Mouse (Mus musculus) neutrophil, adult 59 days (primary cell): ENCODE data around the gene Mvp. TPM values are rescaled to one million over a fixed set of nuclear protein-coding genes. Genes with fewer than 3 reads are reported as not detected.

Experiments
- total RNA-seq, 2 experiments: library from RNA; stranded (reverse); gene quantifications; 1 replicate in 1 of 2; 2 replicates in 1 of 2; pipeline ENCODE4 v1.2.4; 2023

Gene Mvp
- 10 to 100 TPM; 40.7 to 54.2 TPM for total RNA-seq

GRCm38 (mm10) chr7:127014320-127014719 is at the start of gene Mvp:
Gene Mvp (minus strand): TSS chr7:127014621.

GRCm38 (mm10) chr7:127041851-127042672 is 27.6 kb upstream of the Mvp start, which contains the start of gene Kif22:
Gene Kif22 (minus strand): TSS chr7:127042471.

DNA sequence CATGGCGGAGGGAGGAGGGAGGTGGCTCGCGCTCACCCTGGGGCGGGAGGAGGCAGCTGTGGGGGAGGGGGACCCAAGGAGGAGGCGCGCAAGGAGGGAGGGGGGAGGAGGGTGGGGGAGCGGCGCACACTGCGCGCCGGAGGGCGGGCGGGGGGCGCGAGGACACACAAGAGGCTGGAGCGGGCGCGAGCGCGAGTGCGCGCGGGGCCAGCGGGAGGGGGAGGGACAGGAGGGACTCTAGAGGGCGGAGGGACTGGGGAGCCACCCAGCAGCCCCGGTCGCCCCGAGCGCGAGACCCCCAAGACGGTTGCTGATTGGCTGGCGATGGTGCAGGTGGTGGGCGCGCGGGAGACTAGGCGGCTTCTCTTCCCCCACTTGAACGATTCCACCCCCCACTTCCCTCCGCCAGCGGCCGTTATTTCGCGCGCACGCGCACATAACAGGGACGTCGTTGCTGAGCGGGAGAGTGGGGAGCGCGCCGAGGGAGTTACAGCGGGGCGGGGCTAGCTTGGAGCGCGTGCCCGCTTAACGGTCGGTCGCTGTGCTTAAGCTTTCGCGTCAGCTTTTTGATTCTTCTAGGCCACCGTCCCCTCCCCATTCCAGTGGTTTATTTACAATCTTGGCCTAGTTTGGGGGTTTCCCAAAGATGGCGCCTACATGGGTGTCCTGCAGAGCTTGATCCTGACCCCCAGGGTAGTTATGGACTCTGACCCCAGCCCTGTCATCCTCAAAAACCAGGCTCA is 12.7 kb upstream of the Mvp start, which contains the start of gene Maz:
Gene Maz, minus strand, starts transcription at position 54 of the 743 bp plus-strand sequence.

GRCm38 (mm10) chr7:127020901-127021562 is 6.6 kb upstream of the Mvp start, which contains the start of the genes Gm42742 and Prrt2:
Gene Gm42742 (minus strand): TSS chr7:127021097.
Gene Prrt2 (minus strand): TSS chr7:127021211.

GRCm38 (mm10) chr7:127016971-127017949 is 2.8 kb upstream of the Mvp start, which contains the start of gene Pagr1a:
Gene Pagr1a (minus strand): TSS chr7:127017352.

GRCm38 (mm10) chr7:127016481-127016485 is 1.9 kb upstream of the Mvp start, which contains the start of gene Pagr1b:
Gene Pagr1b (minus strand): TSS chr7:127016484.

DNA sequence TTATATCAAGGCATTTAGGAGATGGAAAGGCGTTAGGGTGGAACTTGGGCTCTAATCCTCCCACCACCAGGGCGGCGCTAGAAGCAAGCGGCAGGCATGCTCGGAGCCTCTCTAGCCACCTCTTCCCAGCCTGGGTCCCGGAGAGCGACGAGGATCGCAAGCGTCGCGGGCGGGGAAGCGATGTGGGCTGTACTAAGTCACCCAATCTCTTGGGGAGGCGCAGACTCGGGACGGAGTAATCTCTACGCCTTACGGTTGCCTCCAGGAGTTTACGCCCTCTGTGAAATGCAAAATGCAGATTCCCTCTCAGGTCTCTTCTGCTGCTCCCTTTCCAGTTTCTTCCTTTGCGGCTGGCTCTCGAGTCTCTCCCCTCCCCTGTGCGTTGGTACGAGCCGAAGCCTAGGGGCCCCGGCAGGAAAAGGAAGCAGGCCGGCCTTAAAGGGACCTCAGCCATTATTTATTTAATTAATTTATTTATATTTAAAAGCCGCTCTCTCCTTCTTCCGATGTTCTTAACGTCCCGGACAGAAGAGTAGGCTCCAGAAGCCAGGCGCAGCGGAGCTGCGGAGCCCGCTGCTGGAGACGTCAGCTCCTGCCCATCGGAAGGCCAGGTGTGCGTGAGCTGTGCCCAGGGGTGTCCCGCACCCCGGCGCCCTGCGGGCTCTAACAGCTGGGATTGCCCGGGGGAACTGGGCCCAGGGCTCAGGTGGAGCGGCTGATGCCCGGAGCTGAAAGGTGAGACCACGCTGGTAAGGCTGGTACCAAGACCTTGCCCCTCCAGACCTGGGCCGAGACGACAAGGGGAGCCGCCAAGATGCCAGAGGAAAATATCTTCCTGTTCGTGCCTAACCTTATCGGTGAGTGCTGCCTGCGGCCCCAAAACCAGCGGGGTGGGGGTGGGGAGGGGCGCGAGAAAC is 38.2 kb downstream of the Mvp start, which contains the start of gene Cdiptos:
Gene Cdiptos, minus strand, starts transcription at position 149 of the 917 bp plus-strand sequence.

DNA sequence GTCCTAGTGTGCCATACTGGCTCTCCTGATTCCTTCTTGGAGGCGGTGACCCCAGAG is 38.7 kb downstream of the Mvp start, which contains the start of gene Cdipt:
Gene Cdipt, plus strand, starts transcription at position 22 of the 57 bp plus-strand sequence.

GRCm38 (mm10) chr7:126949793-126950646 is 64.4 kb downstream of the Mvp start, which contains the start of gene Sez6l2:
Gene Sez6l2 (plus strand): TSS chr7:126950563.

GRCm38 (mm10) chr7:126949403-126949792 is 65.0 kb downstream of the Mvp start, which contains the start of gene Asphd1:
Gene Asphd1 (minus strand): TSS chr7:126949582.

Other genes starting within 250 kb of the Mvp start
- 10 to 100 TPM; 27.6 to 27.7 TPM for gene Gdpd3, start 248.3 kb downstream of the Mvp start, total RNA-seq
- 100 to 1,000 TPM; 259 to 299 TPM for gene Ypel3, start 237.7 kb downstream of the Mvp start, total RNA-seq
- gene Tbx6, start 233.1 kb downstream of the Mvp start, total RNA-seq, result 1 to 10 TPM; 6.4 to 6.9 TPM
- gene Ppp4c, start 222.1 kb downstream of the Mvp start, total RNA-seq, result 100 to 1,000 TPM; 230 to 231 TPM
- gene Fam57b, start 217.0 kb downstream of the Mvp start, total RNA-seq, result not detected
- gene 4930451I11Rik, start 183.0 kb downstream of the Mvp start, total RNA-seq, result not detected
- gene Doc2a, start 167.2 kb downstream of the Mvp start, total RNA-seq, result not detected
- 10 to 100 TPM; 35.2 to 41.1 TPM for gene Hirip3, start 152.6 kb downstream of the Mvp start, total RNA-seq
- 10 to 100 TPM; 47.1 to 51.6 TPM for gene Ino80e, start 152.2 kb downstream of the Mvp start, total RNA-seq
- 10 to 100 TPM; 60.5 to 65.1 TPM for gene Taok2, start 129.9 kb downstream of the Mvp start, total RNA-seq
- gene Tmem219, start 91.7 kb downstream of the Mvp start, total RNA-seq, result 10 to 100 TPM; 43.6 to 45.3 TPM
- 10 to 100 TPM; 19.0 to 20.9 TPM for gene Kctd13, start 85.7 kb downstream of the Mvp start, total RNA-seq
- gene Asphd1, start 65.0 kb downstream of the Mvp start, total RNA-seq, result not detected
- 1 to 10 TPM; 1.7 to 1.9 TPM for gene Sez6l2, start 64.1 kb downstream of the Mvp start, total RNA-seq
- 10 to 100 TPM; 58.6 to 74.2 TPM for gene Cdipt, start 38.7 kb downstream of the Mvp start, total RNA-seq
- 1 to 10 TPM; 1.5 to 1.7 TPM for gene Cdiptos, start 38.5 kb downstream of the Mvp start, total RNA-seq
- 1 to 10 TPM; 2.1 to 7.5 TPM for gene Pagr1b, start 1.9 kb upstream of the Mvp start, total RNA-seq
- gene Pagr1a, start 2.7 kb upstream of the Mvp start, total RNA-seq, result 10 to 100 TPM in 1 of 2 experiments, 1 to 10 TPM in 1; 8.7 to 32.2 TPM
- 10 to 100 TPM in 1 of 2 experiments, under 1 TPM in 1; 0.20 to 34.3 TPM for gene Gm42742, start 6.5 kb upstream of the Mvp start, total RNA-seq
- gene Prrt2, start 6.6 kb upstream of the Mvp start, total RNA-seq, result under 1 TPM in 1 of 2 experiments, not detected in 1; 0.20 TPM
- gene Maz, start 12.4 kb upstream of the Mvp start, total RNA-seq, result 100 to 1,000 TPM; 181 to 187 TPM
- 10 to 100 TPM; 60.6 to 63.2 TPM for gene Kif22, start 27.9 kb upstream of the Mvp start, total RNA-seq
- 1 to 10 TPM in 1 of 2 experiments, under 1 TPM in 1; 0.60 to 1.6 TPM for gene Zg16, start 72.7 kb upstream of the Mvp start, total RNA-seq
- 100 to 1,000 TPM; 131 to 144 TPM for gene AI467606, start 76.7 kb upstream of the Mvp start, total RNA-seq
- gene Qprt, start 107.6 kb upstream of the Mvp start, total RNA-seq, result 1 to 10 TPM; 4.2 to 6.3 TPM
- 100 to 1,000 TPM; 126 to 127 TPM for gene Spn, start 123.2 kb upstream of the Mvp start, total RNA-seq
- 10 to 100 TPM; 47.7 to 62.5 TPM for gene Cd2bp2, start 181.4 kb upstream of the Mvp start, total RNA-seq
- 100 to 1,000 TPM; 123 to 138 TPM for gene Tbc1d10b, start 193.8 kb upstream of the Mvp start, total RNA-seq
- gene Mylpf, start 194.3 kb upstream of the Mvp start, total RNA-seq, result 1 to 10 TPM; 7.7 to 8.4 TPM
- 1 to 10 TPM; 4.2 to 4.5 TPM for gene Zfp553, start 218.4 kb upstream of the Mvp start, total RNA-seq
- 100 to 1,000 TPM; 106 to 111 TPM for gene Sept1, start 218.5 kb upstream of the Mvp start, total RNA-seq
- 1 to 10 TPM; 5.1 to 5.8 TPM for gene Zfp771, start 229.7 kb upstream of the Mvp start, total RNA-seq
- 10 to 100 TPM; 28.7 to 31.2 TPM for gene Dctpp1, start 246.1 kb upstream of the Mvp start, total RNA-seq